Mouse (Mus musculus) frontal cortex, adult 2 months (tissue): ENCODE results near the gene Efcab14. TPM values are rescaled to one million over a fixed set of nuclear protein-coding genes. Genes with fewer than 3 reads are reported as not detected.

ENCODE experiments used
- polyA plus RNA-seq: library from polyadenylated mRNA; depleted of rRNA; stranded (reverse); fragments of >200 nt; gene quantifications from 2 replicates; pipeline ENCODE4 v1.2.3, GENCODE M21; 2012; rRNA removed

Efcab14 gene
- polyA plus RNA-seq, 1 experiment: 37.1 TPM

Other genes with a start within 250 kb of the Efcab14 start
- not detected in 2 replicates for gene Cyp4a14, start 241.6 kb upstream of the Efcab14 start, polyA plus RNA-seq
- not detected in 2 replicates for gene Cyp4a10, start 219.5 kb upstream of the Efcab14 start, polyA plus RNA-seq
- gene Cyp4a31, start 174.1 kb upstream of the Efcab14 start, polyA plus RNA-seq: not detected in 2 replicates
- not detected in 2 replicates for gene Cyp4a32, start 136.8 kb upstream of the Efcab14 start, polyA plus RNA-seq
- gene Cyp4b1, start 90.0 kb upstream of the Efcab14 start, polyA plus RNA-seq: 1.2 and 1.6 TPM in 2 replicates
- gene Tex38, start 43.3 kb downstream of the Efcab14 start, polyA plus RNA-seq: 0.19 and 0.20 TPM in 2 replicates
- 65.8 and 66.9 TPM in 2 replicates for gene Atpaf1, start 47.1 kb downstream of the Efcab14 start, polyA plus RNA-seq
- 10.9 and 11.5 TPM in 2 replicates for gene Mob3c, start 90.3 kb downstream of the Efcab14 start, polyA plus RNA-seq
- 60.8 and 70.3 TPM in 2 replicates for gene Mknk1, start 101.5 kb downstream of the Efcab14 start, polyA plus RNA-seq
- 0.16 and 0.32 TPM in 2 replicates for gene Kncn, start 146.7 kb downstream of the Efcab14 start, polyA plus RNA-seq
- 0.08 and 0.16 TPM in 2 replicates for gene 6430628N08Rik, start 152.9 kb downstream of the Efcab14 start, polyA plus RNA-seq
- gene Dmbx1, start 202.2 kb downstream of the Efcab14 start, polyA plus RNA-seq: 0.06 and 0.12 TPM in 2 replicates